In genomic region chr2:140670963-140671702, GRCm38 (mm10) we compare ENCODE assay signal across 7 mouse cellular contexts. TPM values are rescaled to one million over a fixed set of nuclear protein-coding genes. Genes with fewer than 3 reads are reported as not detected.
DNase-seq lines count a peak whose midpoint lies in the region; ATAC-seq lines count a peak whose summit lies in the region.

Gene Flrt3, minus strand, starts transcription at chr2:140671469.

- peak within 1 kb of the TSS; percentile 63 for H3K4me2 ChIP-seq in intestine, embryonic 16.5 days (ENCODE audit: low read depth, low read length)

- under 1% methylated on average over 26 of the region's 26 CpGs for WGBS in intestine, embryonic 16.5 days

- no peaks in the 10 kb centered on the region for H3K36me3 ChIP-seq in intestine, embryonic 16.5 days (ENCODE audit: control insufficient read depth, insufficient read depth, low read length)

- ATAC-seq in intestine, embryonic 16.5 days = peak; percentile 99
- ATAC-seq in megakaryocyte progenitor cell, adult 5-6 weeks (replicated peaks; ENCODE audit: poor library complexity) = peak; percentile 99

- H3K9me3 ChIP-seq in intestine, embryonic 16.5 days (ENCODE audit: control insufficient read depth, low read length) = no peaks in the 10 kb centered on the region

- H3K27me3 ChIP-seq in intestine, embryonic 16.5 days (replicated peaks; ENCODE audit: control insufficient read depth, insufficient read depth, low read length) = no peaks in the 10 kb centered on the region

- peak within 1 kb of the TSS; percentile 65 for H3K4me3 ChIP-seq in intestine, embryonic 16.5 days (ENCODE audit: low read length)

- peak within 1 kb of the TSS; percentile 69 for H3K9ac ChIP-seq in intestine, embryonic 16.5 days (ENCODE audit: low read depth, low read length)

- intact Hi-C loops in left cerebral cortex, postnatal 14 days (cut with DNase I) = loop anchor here (2.0 kb wide), 1 partner anchor 1584 kb away; no protein-coding TSS in a partner anchor

- DNase-seq in adrenal gland, postnatal 25 days = peak; percentile 74
- peak; percentile 90 for DNase-seq in embryo, embryonic 11.5 days (ENCODE audit: low read depth, low spot score)
- peak; percentile 34 to 78 for DNase-seq in gastrocnemius, postnatal 4 days (ENCODE audit: low spot score in 2 of 2)
- peak; percentile 95 to 98 for DNase-seq in left cerebral cortex, postnatal 14 days (ENCODE audit: low spot score in 2 of 2)
- DNase-seq in right cerebral cortex, postnatal 36 days (ENCODE audit: low spot score in 2 of 2) = peak; percentile 89 to 96

- H3K4me1 ChIP-seq in intestine, embryonic 16.5 days (ENCODE audit: control insufficient read depth, insufficient read depth, low read length) = peaks cover 7% of the 10 kb centered on the region

- peak within 1 kb of the TSS; percentile 86 for H3K27ac ChIP-seq in intestine, embryonic 16.5 days (ENCODE audit: low read length)

RNA-seq across cellular contexts. Expression of gene Flrt3, which starts in this region (rescaled TPM):
- 7.2 and 8.2 TPM in 2 replicates for total RNA-seq in adrenal gland, postnatal 25 days (2021)
- total RNA-seq in gastrocnemius, postnatal 4 days (2021) = 1 to 10 TPM; 3.6 to 3.9 TPM
- polyA plus RNA-seq in intestine, embryonic 16.5 days (2015; fragmentation: Nextera tagmentation; extraction: Ambion mirVana) = 30.1 and 30.4 TPM in 2 replicates
- total RNA-seq in left cerebral cortex, postnatal 14 days (2021) = 10 to 100 TPM; 29.2 to 31.9 TPM
- not detected in 2 replicates for total RNA-seq in megakaryocyte progenitor cell, adult 5-6 weeks (2015)
- not detected in 2 replicates for total RNA-seq in megakaryocyte progenitor cell, adult 5-6 weeks (2017)

Comparison
In these comparisons a context has a peak if more than half of its experiments do, and no peak if none do; other contexts are left out.
1. Peak in every context shown above with its lines: DNase-seq, ATAC-seq, H3K4me3 ChIP-seq and H3K27ac ChIP-seq.
2. Peak in ATAC-seq in megakaryocyte progenitor cell, adult 5-6 weeks; RNA of the gene not detected or under 1 TPM.